Mouse (Mus musculus) cerebellum, adult 18-20 months (tissue): ENCODE measurements around the gene Gbf1.

Experiments used
- DNase-seq, 2 experiments: peaks; one replicate each; pipeline ENCODE4 v3.0.0; 2021

Gene Gbf1

GRCm38 (mm10) chr19:46318031-46318471, 165.7 kb downstream of the Gbf1 start:
- peak; percentile 42 to 54 for DNase-seq

DNA sequence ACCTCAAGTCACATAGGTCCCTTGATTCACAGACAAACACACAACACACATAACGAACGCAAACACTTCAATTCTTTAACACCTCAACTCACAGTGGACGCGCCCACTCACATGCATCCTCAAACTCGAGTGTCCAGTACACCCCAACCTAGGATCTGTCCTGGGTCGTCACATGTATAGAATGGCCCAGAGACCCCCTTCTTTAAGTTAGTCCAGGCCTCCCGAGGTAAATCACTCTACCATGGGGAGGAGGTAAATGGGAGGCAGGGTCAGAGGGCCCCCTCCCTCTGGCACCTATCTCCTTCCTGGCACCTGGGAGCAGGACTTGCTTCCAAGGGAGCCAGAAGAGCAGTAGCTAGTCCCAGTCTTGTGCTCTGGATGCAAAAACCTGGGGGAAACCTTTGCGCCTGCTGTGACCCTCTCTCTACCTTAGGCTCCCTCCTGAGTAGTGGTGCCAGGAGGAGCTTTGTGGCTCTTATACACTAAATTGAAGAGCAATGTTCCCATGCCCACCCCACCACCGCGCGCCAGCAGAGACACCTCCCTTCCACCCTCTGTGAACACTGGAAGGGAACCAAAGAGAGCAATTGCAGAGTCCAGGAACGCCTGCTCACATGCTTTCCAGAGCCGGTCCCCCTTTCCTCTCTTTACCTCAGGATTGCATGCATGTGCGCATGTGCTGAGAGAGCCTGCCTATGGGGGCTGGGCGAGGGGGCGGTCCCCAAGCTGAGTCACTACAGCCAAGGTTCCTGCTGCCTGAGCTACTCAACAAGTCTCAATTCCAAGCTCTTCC, 166.5 kb downstream of the Gbf1 start:
- DNase-seq, result peak; percentile 71 to 74

GRCm38 (mm10) chr19:46320076-46320785, 167.9 kb downstream of the Gbf1 start:
- DNase-seq, result peak; percentile 5 to 22

DNA sequence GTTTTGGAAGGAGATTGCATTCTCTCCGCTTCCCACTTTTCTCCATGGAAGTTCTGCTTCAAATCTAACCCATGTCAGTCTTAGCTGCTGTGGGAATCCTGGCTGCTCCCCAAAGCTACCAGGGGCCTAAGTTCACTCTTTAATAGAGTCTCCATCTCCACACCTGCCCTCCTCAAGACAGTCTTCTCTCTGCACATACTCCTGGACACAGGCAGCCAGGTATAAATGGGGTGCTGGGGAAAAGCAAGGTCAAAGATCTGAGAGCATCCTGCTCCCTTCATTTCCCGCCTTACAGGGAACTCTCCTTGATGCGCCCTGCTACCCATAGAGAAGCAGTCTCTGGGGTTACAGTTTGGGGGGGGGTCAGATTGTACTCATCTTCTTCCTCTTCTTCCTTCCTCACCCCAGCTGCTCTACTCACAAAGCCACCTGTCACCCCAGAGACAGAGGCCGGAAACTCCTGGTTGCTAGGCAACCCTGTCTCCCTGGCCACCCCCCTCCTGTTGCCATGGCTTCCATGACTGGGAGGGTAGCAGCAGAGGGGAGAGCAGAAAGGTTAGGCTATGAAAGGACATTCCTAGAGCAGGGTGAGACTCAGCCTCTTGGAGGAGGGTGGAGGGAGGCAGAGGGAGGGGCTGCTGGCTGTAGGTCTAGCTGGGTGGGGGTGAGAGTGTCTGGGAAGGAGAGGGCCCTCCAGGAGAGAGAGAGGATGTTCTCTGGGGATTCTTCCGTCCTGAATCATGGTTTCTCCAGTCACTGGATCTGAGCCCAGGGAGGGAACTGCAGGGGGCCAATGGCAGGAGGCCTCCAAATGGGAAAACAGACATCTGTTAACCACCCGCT, 169.0 kb downstream of the Gbf1 start:
- peak; percentile 82 to 85 for DNase-seq

GRCm38 (mm10) chr19:46322144-46322995, 170.1 kb downstream of the Gbf1 start:
- peak; percentile 26 to 53 for DNase-seq

GRCm38 (mm10) chr19:46322996-46323572, 170.8 kb downstream of the Gbf1 start:
- peak; percentile 36 to 53 for DNase-seq

DNA sequence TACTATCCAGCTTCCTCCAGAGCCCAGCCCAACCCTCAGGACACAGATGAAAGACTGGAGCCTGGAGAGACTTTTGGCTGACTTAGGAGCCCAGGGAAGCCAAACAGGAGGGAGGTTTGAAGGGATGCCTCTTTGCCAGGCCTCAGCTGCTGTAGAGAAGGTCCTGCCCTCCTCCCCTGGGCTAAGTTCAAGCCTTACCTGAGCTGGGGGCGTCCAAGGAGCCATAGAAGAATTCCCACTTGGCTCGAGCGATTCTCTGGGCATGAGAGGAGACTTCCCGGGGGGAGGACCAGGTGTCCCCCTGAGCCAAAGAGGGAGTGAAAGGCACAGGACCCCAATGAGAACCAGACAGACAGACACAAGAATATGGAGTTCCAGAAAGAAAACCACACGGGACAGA, 171.4 kb downstream of the Gbf1 start:
- DNase-seq, result peak in 1 of 2 experiments; percentile 14

GRCm38 (mm10) chr19:46324366-46324765, 172.1 kb downstream of the Gbf1 start:
- DNase-seq, result peak in 1 of 2 experiments; percentile 26

DNA sequence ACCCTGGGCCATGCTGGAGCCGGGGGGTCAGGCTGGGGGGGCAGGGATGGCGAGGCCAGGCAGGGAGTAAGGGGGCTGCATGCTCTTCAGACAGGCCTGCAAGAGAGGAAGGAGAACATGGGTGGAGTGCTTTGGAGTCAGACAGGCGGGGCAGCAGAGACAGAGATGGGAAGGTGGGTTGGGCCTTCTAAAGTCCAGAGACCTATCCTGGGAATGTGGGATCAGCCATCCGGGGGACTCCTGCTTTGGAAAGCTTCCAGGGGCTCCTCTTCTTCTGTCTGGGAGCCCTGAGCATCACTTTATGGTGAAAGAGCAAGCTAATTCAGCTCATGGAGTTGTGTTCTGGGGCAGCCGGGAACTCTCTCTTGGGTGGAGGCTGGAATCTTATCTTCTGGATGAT, 172.6 kb downstream of the Gbf1 start:
- no peak for DNase-seq

DNA sequence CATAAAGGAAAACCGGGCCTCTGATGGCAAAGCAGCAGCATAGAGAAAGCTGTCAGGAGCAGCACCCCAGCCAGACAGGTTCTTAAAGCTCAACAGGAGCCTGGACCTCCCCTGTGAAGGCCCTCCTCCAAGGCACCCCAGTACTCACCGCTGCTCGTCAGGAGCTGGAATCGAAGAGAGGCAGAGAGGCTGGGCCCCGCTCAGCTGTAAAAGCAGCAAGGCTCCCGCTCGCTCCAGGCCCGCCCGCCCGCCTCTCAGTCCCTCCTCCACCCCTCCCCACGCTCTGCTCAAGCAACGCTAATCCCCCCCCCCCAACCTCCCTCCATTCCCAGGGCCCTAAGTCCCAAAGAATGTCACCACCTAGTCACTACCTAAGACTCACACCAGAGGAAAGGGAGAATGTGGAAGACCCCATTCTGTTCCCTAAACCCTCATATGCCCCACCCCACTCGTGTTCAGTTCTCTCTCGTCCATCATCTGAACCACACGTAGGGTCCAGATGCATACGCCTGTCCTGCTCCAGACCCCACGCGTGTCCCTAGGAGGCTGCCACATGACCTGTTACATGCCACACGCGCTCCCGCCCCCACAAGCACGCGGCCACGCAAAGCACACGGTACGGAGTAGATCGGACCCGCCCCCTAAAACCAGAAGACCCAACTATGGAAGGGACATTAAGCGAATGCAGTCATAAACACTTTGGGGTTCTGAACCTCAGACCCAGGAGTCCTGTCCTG, 173.9 kb downstream of the Gbf1 start:
- DNase-seq, result peak; percentile 64 to 66

GRCm38 (mm10) chr19:46326756-46327305, 174.5 kb downstream of the Gbf1 start, which contains the start of gene Psd:
Psd (minus strand) TSS chr19:46327156.
- peak; percentile 74 to 85 for DNase-seq

- no peak for DNase-seq
Observed at GRCm38 (mm10) chr19:46327531-46328064, 175.3 kb downstream of the Gbf1 start.

DNA sequence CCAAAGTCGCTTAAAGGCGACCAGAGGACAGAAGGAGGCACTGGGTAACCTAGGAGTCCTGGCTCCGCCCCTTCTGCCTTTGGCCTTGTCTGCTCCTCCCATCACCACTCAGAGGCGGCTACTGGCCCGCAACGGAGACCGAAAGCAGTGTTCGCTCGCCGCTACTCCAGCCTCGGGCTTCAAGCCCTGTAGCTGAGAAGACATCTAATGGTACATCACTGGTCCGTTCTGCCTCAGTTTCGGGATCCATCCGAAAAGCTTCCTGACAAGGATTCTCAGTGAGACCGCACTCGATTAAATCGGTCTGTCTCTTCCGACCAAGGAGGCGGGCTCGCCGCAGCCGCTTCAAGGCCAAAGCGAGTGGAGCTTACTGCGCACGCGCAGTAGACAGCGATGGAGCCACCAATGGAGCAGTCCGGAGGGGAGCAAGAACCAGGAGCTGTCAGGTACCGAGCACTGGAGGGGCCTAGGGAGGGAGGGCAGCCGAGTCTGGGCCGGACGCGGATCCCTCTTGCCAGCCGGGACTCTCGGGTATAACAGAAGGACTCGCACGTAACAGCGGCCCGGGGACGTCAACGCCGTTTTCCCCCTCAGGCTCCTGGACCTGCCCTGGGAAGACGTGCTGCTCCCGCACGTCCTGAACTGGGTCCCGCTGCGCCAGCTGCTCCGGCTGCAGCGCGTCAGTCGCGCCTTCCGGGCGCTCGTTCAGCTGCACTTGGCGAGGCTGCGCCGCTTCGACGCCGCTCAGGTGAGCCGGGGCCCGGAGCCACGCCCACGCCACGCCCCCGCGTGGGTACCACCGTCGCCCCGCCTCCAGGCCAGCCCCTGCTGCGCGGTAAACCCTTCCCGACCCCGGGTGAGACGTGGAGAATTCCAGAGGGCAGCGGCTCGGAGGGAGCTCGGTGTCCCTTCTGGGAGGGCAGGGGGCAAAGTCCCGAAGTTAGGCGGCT, 176.0 kb downstream of the Gbf1 start, which contains the start of gene Fbxl15:
Gene Fbxl15, plus strand, starts transcription at position 104 of the 950 bp plus-strand sequence.
- DNase-seq, result peak; percentile 92 to 96

DNA sequence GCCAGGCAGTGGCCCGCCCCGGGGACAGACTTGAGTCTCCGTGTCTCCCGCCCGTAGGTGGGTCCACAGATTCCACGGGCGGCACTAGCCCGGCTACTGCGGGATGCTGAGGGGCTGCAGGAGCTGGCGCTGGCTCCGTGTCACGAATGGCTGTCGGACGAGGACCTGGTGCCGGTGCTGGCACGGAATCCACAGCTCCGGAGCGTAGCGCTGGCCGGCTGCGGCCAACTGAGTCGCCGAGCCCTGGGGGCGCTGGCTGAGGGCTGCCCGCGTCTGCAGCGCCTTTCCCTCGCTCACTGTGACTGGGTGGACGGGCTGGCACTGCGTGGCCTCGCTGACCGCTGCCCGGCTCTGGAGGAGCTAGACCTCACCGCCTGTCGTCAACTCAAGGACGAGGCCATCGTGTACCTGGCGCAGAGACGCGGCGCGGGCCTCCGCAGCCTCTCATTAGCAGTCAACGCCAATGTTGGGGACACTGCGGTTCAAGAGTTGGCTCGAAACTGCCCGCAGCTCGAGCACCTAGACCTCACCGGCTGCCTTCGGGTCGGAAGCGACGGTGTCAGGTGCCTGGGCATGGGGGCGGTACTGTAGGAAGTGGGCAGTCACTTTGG, 176.8 kb downstream of the Gbf1 start:
- DNase-seq, result no peak

GRCm38 (mm10) chr19:46329951-46330350, 177.6 kb downstream of the Gbf1 start:
- DNase-seq, result peak; percentile 89

DNA sequence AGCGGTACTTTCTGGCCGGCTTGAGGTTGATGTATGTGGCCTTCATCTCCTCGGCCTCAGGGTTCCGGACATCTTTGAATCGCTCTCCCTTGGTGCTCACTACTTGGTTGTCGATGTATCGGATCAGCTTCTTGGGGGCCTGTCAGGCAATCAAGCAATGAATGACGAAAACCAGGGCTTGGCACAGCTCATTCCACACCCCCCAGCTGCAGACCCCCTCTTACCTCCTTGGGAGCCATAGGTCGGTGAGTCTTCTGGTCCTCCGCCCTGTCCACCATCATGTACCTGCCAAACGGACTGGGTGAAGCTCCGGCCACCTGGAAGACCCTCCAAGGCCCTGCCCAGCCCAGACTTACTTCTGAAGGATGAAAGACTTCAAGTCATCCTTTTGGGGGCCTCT, 178.4 kb downstream of the Gbf1 start:
- no peak for DNase-seq

GRCm38 (mm10) chr19:46331326-46331725, 179.0 kb downstream of the Gbf1 start:
- DNase-seq, result no peak

DNA sequence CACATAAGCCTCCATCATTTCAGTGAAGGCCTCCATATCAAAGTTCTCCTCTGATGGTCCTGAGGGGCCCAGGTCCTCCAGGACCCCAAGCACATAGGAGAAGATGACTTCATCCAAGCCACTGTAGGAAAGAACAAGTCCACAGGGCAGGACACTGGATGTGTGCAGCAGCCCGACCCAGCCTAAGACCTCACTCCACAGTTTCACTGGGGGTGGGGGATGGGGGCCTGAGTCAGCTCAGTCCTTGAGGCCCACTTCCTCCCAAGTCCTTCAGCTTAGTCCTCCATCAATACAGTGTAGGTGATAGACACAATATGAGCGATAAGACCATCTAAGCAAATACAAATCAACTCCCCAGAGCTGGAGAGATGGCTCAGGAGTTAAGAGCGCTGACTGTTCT, 179.6 kb downstream of the Gbf1 start:
- DNase-seq, result no peak
